Mouse (Mus musculus) MEL (cell line): ENCODE data around the gene Cst3. TPM values are rescaled to one million over a fixed set of nuclear protein-coding genes. Genes with fewer than 3 reads are reported as not detected.

Experiments used
- DNase-seq: peaks from one replicate; pipeline ENCODE4 v3.0.0; 2011; ENCODE audit warnings: low read depth, low spot score
- H3K27ac ChIP-seq: 2 replicates; pipeline ENCODE4 v1.5.1; 2012; ENCODE audit warnings: low read depth, mild to moderate bottlenecking, control low read depth, low read length, moderate library complexity; ENCODE audit not compliant: control insufficient read depth
- H3K27me3 ChIP-seq, 2 experiments: fragments of 150-350 bp in 1 of 2; sonication (generic) in 1 of 2; 2 replicates each; pipeline ENCODE4 v1.6.1; 2012; ENCODE audit warnings: low read length in 2 of 2, mild to moderate bottlenecking in 2 of 2, improper control_type of control experiment in 1 of 2, moderate library complexity in 1 of 2; ENCODE audit not compliant: insufficient read depth in 2 of 2, control insufficient read depth in 1 of 2
- H3K36me3 ChIP-seq, 2 experiments: 2 replicates each; pipeline ENCODE4 v1.6.1; 2012 to 2014; ENCODE audit warnings: low read length in 2 of 2, improper control_type of control experiment in 1 of 2, inconsistent platforms in 1 of 2, mild to moderate bottlenecking in 1 of 2; ENCODE audit not compliant: insufficient read depth in 2 of 2, control insufficient read depth in 1 of 2
- H3K4me1 ChIP-seq, 2 experiments: fragments of 150-350 bp in 1 of 2; sonication (generic) in 1 of 2; 2 replicates each; pipeline ENCODE4 v1.6.1; 2012; ENCODE audit warnings: low read length in 2 of 2, improper control_type of control experiment in 1 of 2, mild to moderate bottlenecking in 1 of 2; ENCODE audit not compliant: insufficient read depth in 2 of 2, control insufficient read depth in 1 of 2
- H3K4me3 ChIP-seq, 2 experiments: fragments of 150-350 bp in 1 of 2; sonication (generic) in 1 of 2; 2 replicates each; pipeline ENCODE4 v1.5.1; 2012; ENCODE audit warnings: low read depth in 2 of 2, low read length in 2 of 2, mild to moderate bottlenecking in 2 of 2, moderate library complexity in 2 of 2, control low read depth in 1 of 2, improper control_type of control experiment in 1 of 2; ENCODE audit not compliant: control insufficient read depth in 1 of 2, insufficient read depth in 1 of 2
- H3K79me2 ChIP-seq: 2 replicates; pipeline ENCODE4 v1.6.1; 2012; ENCODE audit warnings: mild to moderate bottlenecking, low read length, moderate library complexity; ENCODE audit not compliant: control insufficient read depth, poor library complexity, insufficient read depth
- H3K9ac ChIP-seq: 2 replicates; pipeline ENCODE4 v1.6.1; 2012; ENCODE audit warnings: low read depth, mild to moderate bottlenecking, control low read depth, low read length, moderate library complexity; ENCODE audit not compliant: control insufficient read depth, poor library complexity, severe bottlenecking
- H3K9me3 ChIP-seq: fragments of 150-350 bp; sonication (generic); replicated peaks from 2 replicates; pipeline ENCODE4 v1.6.1; 2012; ENCODE audit warnings: mild to moderate bottlenecking, low read length, improper control_type of control experiment, moderate library complexity; ENCODE audit not compliant: insufficient read depth
- ELF1 ChIP-seq: IDR thresholded peaks from 2 replicates; pipeline ENCODE4 v1.6.1; 2014; ENCODE audit warnings: low read depth, mild to moderate bottlenecking, inconsistent platforms, low read length, improper control_type of control experiment, moderate library complexity
- ETS1 ChIP-seq: IDR thresholded peaks from 2 replicates; pipeline ENCODE4 v1.6.1; 2012; ENCODE audit warnings: low read depth, mild to moderate bottlenecking, inconsistent platforms, low read length, improper control_type of control experiment, moderate library complexity
- GABPA ChIP-seq: IDR thresholded peaks from 2 replicates; pipeline ENCODE4 v1.6.1; 2012; ENCODE audit warnings: low read depth, mild to moderate bottlenecking, inconsistent platforms, low read length, improper control_type of control experiment, moderate library complexity
- MAX ChIP-seq: IDR thresholded peaks from 2 replicates; pipeline ENCODE4 v1.6.1; 2011; ENCODE audit warnings: low read length, improper control_type of control experiment
- MAZ ChIP-seq: IDR thresholded peaks from 2 replicates; pipeline ENCODE4 v1.6.1; 2012; ENCODE audit warnings: low read depth, mild to moderate bottlenecking, inconsistent platforms, low read length, improper control_type of control experiment
- MXI1 ChIP-seq: IDR thresholded peaks from 2 replicates; pipeline ENCODE4 v1.6.1; 2011; ENCODE audit warnings: mild to moderate bottlenecking, low read depth, low read length, improper control_type of control experiment
- MYB ChIP-seq: IDR thresholded peaks from 2 replicates; pipeline ENCODE4 v1.6.1; 2011; ENCODE audit warnings: mild to moderate bottlenecking, low read depth, low read length, improper control_type of control experiment
- NELFE ChIP-seq: IDR thresholded peaks from 2 replicates; pipeline ENCODE4 v1.6.1; 2011; ENCODE audit warnings: low read depth, low read length, improper control_type of control experiment
- NRF1 ChIP-seq: IDR thresholded peaks from 2 replicates; pipeline ENCODE4 v1.6.1; 2014; ENCODE audit warnings: low read depth, mild to moderate bottlenecking, inconsistent platforms, low read length, improper control_type of control experiment, moderate library complexity; ENCODE audit not compliant: poor library complexity, insufficient read depth, severe bottlenecking
- RAD21 ChIP-seq: IDR thresholded peaks from 2 replicates; pipeline ENCODE4 v1.6.1; 2011; ENCODE audit warnings: mild to moderate bottlenecking, low read depth, low read length, improper control_type of control experiment
- RCOR1 ChIP-seq: IDR thresholded peaks from 2 replicates; pipeline ENCODE4 v1.6.1; 2012; ENCODE audit warnings: low read depth, mild to moderate bottlenecking, inconsistent platforms, low read length, improper control_type of control experiment
- SIN3A ChIP-seq: IDR thresholded peaks from 2 replicates; pipeline ENCODE4 v1.6.1; 2012; ENCODE audit warnings: low read length, improper control_type of control experiment, inconsistent platforms
- SMC3 ChIP-seq: IDR thresholded peaks from 2 replicates; pipeline ENCODE4 v1.6.1; 2011; ENCODE audit warnings: low read depth, low read length, improper control_type of control experiment
- TCF12 ChIP-seq: IDR thresholded peaks from 2 replicates; pipeline ENCODE4 v1.6.1; 2014; ENCODE audit warnings: low read depth, mild to moderate bottlenecking, inconsistent platforms, low read length, improper control_type of control experiment, moderate library complexity
- USF1 ChIP-seq: IDR thresholded peaks from 2 replicates; pipeline ENCODE4 v1.6.1; 2014; ENCODE audit warnings: low read depth, mild to moderate bottlenecking, inconsistent platforms, low read length, improper control_type of control experiment, moderate library complexity
- USF2 ChIP-seq, 2 experiments: IDR thresholded peaks; 2 replicates each; pipeline ENCODE4 v1.6.1; 2011 to 2012; ENCODE audit warnings: improper control_type of control experiment in 2 of 2, low read length in 2 of 2, borderline replicate concordance in 1 of 2, inconsistent platforms in 1 of 2, low read depth in 1 of 2, mild to moderate bottlenecking in 1 of 2; ENCODE audit not compliant: insufficient read depth in 1 of 2
- ZC3H11A ChIP-seq: IDR thresholded peaks from 2 replicates; pipeline ENCODE4 v1.6.1; 2012; ENCODE audit warnings: low read depth, mild to moderate bottlenecking, inconsistent platforms, low read length, improper control_type of control experiment
- ZKSCAN1 ChIP-seq: IDR thresholded peaks from 2 replicates; pipeline ENCODE4 v1.6.1; 2012; ENCODE audit warnings: low read depth, mild to moderate bottlenecking, inconsistent platforms, low read length, improper control_type of control experiment, moderate library complexity
- ZNF384 ChIP-seq: IDR thresholded peaks from 2 replicates; pipeline ENCODE4 v1.6.1; 2012; ENCODE audit warnings: low read depth, mild to moderate bottlenecking, inconsistent platforms, low read length, improper control_type of control experiment
- polyA plus RNA-seq, 2 experiments: library from polyadenylated mRNA; stranded (reverse) in 1 of 2; unstranded in 1 of 2; fragments of >175 nt in 1 of 2; fragments of >200 nt in 1 of 2; gene quantifications; 2 replicates each; pipeline versions ENCODE4 v1.2.1 to v1.2.4; 2012; ENCODE audit warnings: low replicate concordance in 2 of 2, low read depth in 1 of 2; ENCODE audit not compliant: insufficient read length in 2 of 2, insufficient read depth in 1 of 2, missing spikeins in 1 of 2
- total RNA-seq: library from RNA; depleted of rRNA; stranded (reverse); fragments of 300-350 nt; gene quantifications from 2 replicates; pipeline ENCODE4 v1.2.3, GENCODE M21; 2012

The Cst3 gene
- total and polyA plus RNA-seq, 3 experiments, result 114 to 122 TPM; not detected in 1

GRCm38 (mm10) chr2:148851116-148851906 lies 24.2 kb downstream of the Cst3 start (continued):
- TF ChIP-seq NELFE (no peak), ZNF384 (no peak)

GRCm38 (mm10) chr2:148839224-148839623 lies 36.3 kb downstream of the Cst3 start:
- no peaks in the 10 kb centered on the region for H3K79me2 ChIP-seq
- TF ChIP-seq USF2 (IDR thresholded peaks at IDR 0.05; ENCODE audit: borderline replicate concordance in 1 of 2, insufficient read depth in 1 of 2, low read depth in 1 of 2, low read length in 2 of 2), result no peak
- TF ChIP-seq ZC3H11A, result no peak
- no peak for TF ChIP-seq NRF1
- no peak for TF ChIP-seq MAZ
- no peak for TF ChIP-seq NELFE
- TF ChIP-seq GABPA, result no peak
- TF ChIP-seq ELF1, result no peak
- no peak for TF ChIP-seq ZNF384
- no peak for TF ChIP-seq MAX
- no peak for TF ChIP-seq SMC3
- TF ChIP-seq ETS1, result no peak
- TF ChIP-seq ZKSCAN1, result no peak
- no peak for TF ChIP-seq TCF12
- TF ChIP-seq RCOR1, result no peak
- no peak for TF ChIP-seq MYB
- TF ChIP-seq MXI1, result no peak
- no peak for TF ChIP-seq RAD21
- no peak for TF ChIP-seq USF1
- TF ChIP-seq SIN3A, result no peak
- H3K4me1 ChIP-seq, result no peaks in the 10 kb centered on the region

More at GRCm38 (mm10) chr2:148839224-148839623, 36.3 kb downstream of the Cst3 start:
- Histone ChIP-seq H3K27ac (no peak overlapping the region), H3K4me3 (no peak overlapping the region), H3K9me3 (no peaks in the 10 kb centered on the region), H3K9ac (no peak overlapping the region), H3K27me3 (no peaks in the 10 kb centered on the region; a peak in 1 of 4 replicates), H3K36me3 (no peaks in the 10 kb centered on the region)
- DNase-seq, result no peak
